Mouse (Mus musculus): ENCODE data around the gene Zfp592. TPM values are rescaled to one million over a fixed set of nuclear protein-coding genes. Genes with fewer than 3 reads are reported as not detected.

Zfp592 gene
- polyA plus RNA-seq, 1 experiment from 2014 or later = 9.9 TPM

- H3K9ac ChIP-seq (ENCODE audit: low read depth, low read length) = peak overlapping the region; percentile 61
- WGBS = 50% methylated on average over 18 of the region's 18 CpGs
Observed at GRCm38 (mm10) chr7:81093420-81093965, 100.0 kb downstream of the Zfp592 start.

GRCm38 (mm10) chr7:81094104-81094757 lies 100.8 kb downstream of the Zfp592 start:
- H3K4me2 ChIP-seq (ENCODE audit: low read depth, low read length) = no peak overlapping the region
- peaks cover 9% of the 10 kb centered on the region for H3K4me1 ChIP-seq (ENCODE audit: control insufficient read depth, insufficient read depth, low read length)
- H3K36me3 ChIP-seq (ENCODE audit: control insufficient read depth, insufficient read depth, low read length) = no peaks in the 10 kb centered on the region
- no peak overlapping the region for H3K4me3 ChIP-seq (ENCODE audit: low read length)
- H3K9ac ChIP-seq (ENCODE audit: low read depth, low read length) = peak overlapping the region; percentile 61
- peak overlapping the region; percentile 96 for H3K27ac ChIP-seq (ENCODE audit: low read length)
- ATAC-seq = peak; percentile 97
- 53% methylated on average over 6 of the region's 6 CpGs for WGBS
- H3K27me3 ChIP-seq (replicated peaks; ENCODE audit: control insufficient read depth, insufficient read depth, low read length) = no peaks in the 10 kb centered on the region
- no peaks in the 10 kb centered on the region for H3K9me3 ChIP-seq (ENCODE audit: control insufficient read depth, low read length)

More at GRCm38 (mm10) chr7:81093420-81093965, 100.0 kb downstream of the Zfp592 start:
- H3K4me3 ChIP-seq (ENCODE audit: low read length) = no peak overlapping the region
- no peaks in the 10 kb centered on the region for H3K27me3 ChIP-seq (replicated peaks; ENCODE audit: control insufficient read depth, insufficient read depth, low read length)
- H3K9me3 ChIP-seq (ENCODE audit: control insufficient read depth, low read length) = no peaks in the 10 kb centered on the region
- H3K4me1 ChIP-seq (ENCODE audit: control insufficient read depth, insufficient read depth, low read length) = peaks cover 9% of the 10 kb centered on the region
- H3K4me2 ChIP-seq (ENCODE audit: low read depth, low read length) = no peak overlapping the region
- no peak for ATAC-seq
- H3K36me3 ChIP-seq (ENCODE audit: control insufficient read depth, insufficient read depth, low read length) = no peaks in the 10 kb centered on the region
- H3K27ac ChIP-seq (ENCODE audit: low read length) = peak overlapping the region; percentile 96

Other genes starting within 250 kb of the Zfp592 start
- gene Iqgap1, start 167.7 kb upstream of the Zfp592 start, polyA plus RNA-seq (2015; fragmentation: Nextera tagmentation; extraction: Ambion mirVana) = 64.3 and 66.2 TPM in 2 replicates
- gene Zscan2, start 132.8 kb upstream of the Zfp592 start, polyA plus RNA-seq (2015; fragmentation: Nextera tagmentation; extraction: Ambion mirVana) = 1.4 TPM in 2 replicates
- 27.8 and 33.4 TPM in 2 replicates for gene Wdr73, start 92.4 kb upstream of the Zfp592 start, polyA plus RNA-seq (2015; fragmentation: Nextera tagmentation; extraction: Ambion mirVana)
- 3.9 and 4.1 TPM in 2 replicates for gene Nmb, start 88.6 kb upstream of the Zfp592 start, polyA plus RNA-seq (2015; fragmentation: Nextera tagmentation; extraction: Ambion mirVana)
- 234 and 256 TPM in 2 replicates for gene Sec11a, start 45.9 kb upstream of the Zfp592 start, polyA plus RNA-seq (2015; fragmentation: Nextera tagmentation; extraction: Ambion mirVana)
- gene Alpk3, start 63.9 kb downstream of the Zfp592 start, polyA plus RNA-seq (2015; fragmentation: Nextera tagmentation; extraction: Ambion mirVana) = 8.4 and 12.5 TPM in 2 replicates
- 9.1 and 9.5 TPM in 2 replicates for gene Slc28a1, start 121.1 kb downstream of the Zfp592 start, polyA plus RNA-seq (2015; fragmentation: Nextera tagmentation; extraction: Ambion mirVana)
- gene Pde8a, start 219.9 kb downstream of the Zfp592 start, polyA plus RNA-seq (2015; fragmentation: Nextera tagmentation; extraction: Ambion mirVana) = 1.4 and 1.6 TPM in 2 replicates

Data from intestine, embryonic 16.5 days (tissue).